Mouse (Mus musculus) mature B cell (primary cell): Measurements from ENCODE around the gene Cyb561d2.
"Not testable (repeated sequence)": the region's sequence is repeated elsewhere in the genome, so short reads cannot be mapped to it uniquely, and the experiment has no call there.

ENCODE experiments used
- in situ Hi-C: fragments of 300-500 bp; cut with MboI; formaldehyde crosslinking; loops from 2 replicates; pipeline ENCODE4 v1.14.3; 2019

Cyb561d2 gene

GRCm38 (mm10) chr9:107541474-107542351 is at the start of gene Cyb561d2, which contains the start of gene Nprl2:
TSS of gene Cyb561d2 (minus strand) at chr9:107542193.
TSS of gene Nprl2 (plus strand) at chr9:107542226.
- in situ Hi-C loops: no loop called here

DNA sequence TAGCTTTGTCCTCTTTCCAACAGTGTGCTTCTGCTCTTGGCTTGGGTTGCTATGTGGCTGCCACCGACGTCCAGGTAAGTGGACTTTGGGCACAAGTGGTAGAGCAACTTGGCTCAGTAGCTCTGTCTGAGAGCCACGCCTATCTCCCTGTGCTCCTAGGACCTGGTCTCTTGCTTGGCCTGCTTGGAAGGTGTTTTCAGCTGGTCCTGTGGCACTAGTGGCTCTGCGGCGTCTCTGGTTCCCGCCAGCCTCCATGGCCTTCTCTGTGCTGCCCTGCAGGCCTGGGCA is 48.7 kb upstream of the Cyb561d2 start:
- in situ Hi-C loops: no loop called here

GRCm38 (mm10) chr9:107590058-107590772 is 48.2 kb upstream of the Cyb561d2 start:
- in situ Hi-C loops: no loop called here

DNA sequence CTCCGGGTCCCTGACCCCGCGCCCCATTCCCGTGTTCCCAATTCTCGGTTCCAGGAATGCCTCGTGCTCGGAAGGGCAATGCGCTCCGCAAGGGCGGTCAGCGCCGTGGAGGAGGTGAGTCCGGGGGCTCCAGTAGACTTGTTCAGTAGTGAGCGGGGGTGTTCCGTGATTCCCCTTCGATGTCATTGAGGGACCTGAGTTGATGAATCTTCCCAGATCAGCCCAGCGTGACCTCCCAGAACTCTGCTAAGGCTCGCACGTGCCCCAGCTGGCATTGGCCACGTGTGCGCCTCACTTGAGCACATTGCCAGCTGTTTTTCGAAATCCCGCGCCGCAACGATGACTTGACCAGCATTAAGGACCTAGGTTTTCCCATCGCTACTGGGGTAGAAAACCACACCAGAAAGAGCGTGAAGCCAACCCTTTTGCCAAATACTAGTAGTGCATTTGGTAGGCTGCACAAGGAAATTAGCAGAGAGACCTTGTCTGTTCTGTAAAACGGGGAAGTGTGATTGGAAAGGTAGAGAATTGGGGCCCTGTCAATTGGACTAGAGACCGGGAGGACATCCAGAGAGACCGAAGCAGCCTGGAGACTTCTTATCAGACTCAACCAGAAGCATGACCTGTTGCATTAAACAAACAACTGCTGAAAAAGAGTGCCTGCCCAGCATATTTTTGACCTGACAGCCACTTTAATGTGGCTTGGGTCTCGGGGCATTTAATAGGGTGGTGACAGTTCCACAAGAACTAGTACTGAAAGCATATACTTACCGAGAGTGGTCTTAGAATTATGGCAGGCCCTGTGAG is 46.0 kb upstream of the Cyb561d2 start:
- in situ Hi-C loops: no loop called here

GRCm38 (mm10) chr9:107586974-107587832 is 45.2 kb upstream of the Cyb561d2 start, which contains the start of gene Ifrd2:
TSS of gene Ifrd2 (plus strand) at chr9:107587642.
- in situ Hi-C loops: no loop called here

DNA sequence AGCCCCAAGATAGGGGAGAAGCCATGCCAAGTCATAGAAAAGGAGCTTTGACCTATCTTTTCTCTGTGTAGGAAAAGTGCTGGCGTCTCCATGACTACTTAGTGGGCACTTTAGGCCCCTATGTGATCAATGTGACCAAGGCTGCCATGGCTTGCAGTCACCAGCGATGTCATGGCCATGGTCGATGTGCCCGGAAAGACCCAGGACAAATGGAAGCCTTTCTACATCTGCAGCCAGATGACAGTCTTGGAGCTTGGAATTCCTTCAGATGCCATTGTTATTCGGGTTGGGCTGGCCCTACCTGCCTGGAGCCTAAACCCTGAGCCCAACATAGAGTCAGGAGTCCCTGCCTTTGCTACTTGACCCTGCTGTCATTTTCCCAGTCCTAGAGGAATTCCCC is 44.5 kb upstream of the Cyb561d2 start:
- in situ Hi-C loops: no loop called here

- in situ Hi-C loops: no loop called here
Observed at GRCm38 (mm10) chr9:107583174-107583573, 41.2 kb upstream of the Cyb561d2 start.

- in situ Hi-C loops: no loop called here
Observed at GRCm38 (mm10) chr9:107582509-107583062, 40.6 kb upstream of the Cyb561d2 start.

GRCm38 (mm10) chr9:107581584-107581983 is 39.6 kb upstream of the Cyb561d2 start:
- in situ Hi-C loops: no loop called here

- in situ Hi-C loops: no loop called here
Observed at GRCm38 (mm10) chr9:107580501-107581317, 38.7 kb upstream of the Cyb561d2 start, which contains the start of gene Hyal3. TSS of gene Hyal3 (plus strand) at chr9:107580818.

GRCm38 (mm10) chr9:107579023-107579900 is 37.3 kb upstream of the Cyb561d2 start:
- in situ Hi-C loops: no loop called here

DNA sequence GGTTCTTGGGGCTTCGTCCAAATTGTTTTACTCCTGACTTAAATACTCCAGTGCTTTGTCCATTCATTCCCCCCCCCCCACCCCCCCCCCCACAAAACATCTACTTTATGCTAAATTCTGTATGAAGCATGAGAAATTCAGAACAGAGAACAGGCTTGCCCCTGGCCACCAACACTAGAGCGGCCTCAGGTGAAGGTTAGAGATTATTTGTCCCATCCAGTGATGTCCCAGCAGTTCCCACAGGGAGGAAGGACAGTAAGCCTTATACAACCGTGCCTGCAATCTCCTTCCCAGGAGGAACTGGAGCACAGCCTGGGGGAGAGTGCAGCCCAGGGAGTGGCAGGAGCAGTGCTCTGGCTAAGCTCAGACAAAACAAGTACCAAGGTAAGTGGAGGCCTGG is 36.6 kb upstream of the Cyb561d2 start, which contains the start of gene Naa80:
Gene Naa80 (plus strand): TSS at position 301 of the 400 bp plus-strand sequence.
- in situ Hi-C loops: no loop called here

DNA sequence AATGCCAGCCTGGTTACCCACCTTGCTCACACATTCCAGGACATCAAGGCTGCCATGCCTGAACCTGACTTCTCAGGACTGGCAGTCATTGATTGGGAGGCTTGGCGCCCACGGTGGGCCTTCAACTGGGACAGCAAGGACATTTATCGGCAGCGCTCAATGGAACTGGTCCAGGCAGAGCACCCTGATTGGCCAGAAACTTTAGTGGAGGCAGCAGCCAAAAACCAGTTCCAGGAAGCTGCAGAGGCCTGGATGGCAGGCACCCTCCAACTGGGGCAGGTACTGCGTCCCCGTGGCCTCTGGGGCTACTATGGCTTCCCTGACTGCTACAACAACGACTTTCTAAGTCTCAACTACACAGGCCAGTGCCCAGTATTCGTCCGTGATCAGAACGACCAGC is 35.9 kb upstream of the Cyb561d2 start:
- in situ Hi-C loops: no loop called here

GRCm38 (mm10) chr9:107576357-107577107 is 34.5 kb upstream of the Cyb561d2 start, which contains the start of gene Hyal1:
TSS of gene Hyal1 (plus strand) at chr9:107576927.
- in situ Hi-C loops: no loop called here

DNA sequence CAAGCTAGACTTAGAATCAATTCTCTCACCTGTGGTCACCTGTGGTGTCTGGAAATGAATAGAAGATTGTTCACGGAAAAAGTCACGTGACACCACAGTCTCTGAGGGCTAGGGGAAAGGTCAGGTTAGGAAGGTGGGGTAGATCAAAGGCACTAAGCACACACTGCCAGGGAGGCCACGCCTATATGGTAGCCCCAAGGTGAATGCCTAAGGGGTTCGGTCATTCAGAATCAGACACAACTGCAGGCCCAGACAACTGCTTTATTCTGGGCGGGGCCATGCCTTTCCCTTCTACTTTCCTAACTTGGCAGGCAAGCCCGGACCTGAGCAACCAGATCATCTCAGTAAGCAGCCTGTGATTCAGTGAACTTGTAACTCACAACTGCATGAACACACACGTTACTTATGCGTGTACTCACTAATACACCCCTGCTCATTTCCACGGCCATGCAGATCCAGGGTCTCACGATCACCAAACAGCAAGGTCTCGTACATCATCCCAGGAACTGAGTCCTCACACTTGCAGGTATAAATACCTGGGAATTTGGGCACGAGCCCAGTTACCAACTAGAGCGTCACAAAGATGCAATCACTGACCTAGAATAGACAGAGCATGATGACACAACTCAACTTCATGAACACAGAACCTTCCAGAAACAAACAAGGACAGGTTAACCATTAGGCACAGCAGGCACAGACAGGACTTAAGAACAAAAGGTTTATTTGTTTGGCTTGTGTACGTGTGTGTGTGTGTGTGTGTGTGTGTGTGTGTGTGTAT is 33.8 kb upstream of the Cyb561d2 start:
- in situ Hi-C loops: no loop called here

DNA sequence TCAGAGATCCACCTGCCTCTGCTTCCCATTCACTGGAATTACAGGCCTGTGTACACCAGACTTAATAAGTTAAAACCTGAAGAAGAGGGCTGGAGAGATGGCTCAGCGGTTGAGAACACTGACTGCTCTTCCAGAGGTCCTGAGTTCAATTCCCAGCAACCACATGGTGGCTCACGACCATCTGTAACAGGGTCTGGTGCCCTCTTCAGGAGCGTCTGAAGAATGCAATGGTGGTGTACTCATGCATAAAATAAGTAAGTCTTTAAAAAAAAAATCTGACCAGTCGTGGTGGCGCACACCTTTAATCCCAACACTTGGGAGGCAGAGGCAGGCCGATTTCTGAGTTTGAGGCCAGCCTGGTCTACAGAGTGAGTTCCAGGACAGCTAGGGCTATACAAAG is 31.8 kb upstream of the Cyb561d2 start:
- in situ Hi-C loops: not testable (repeated sequence)

- in situ Hi-C loops: no loop called here
Observed at GRCm38 (mm10) chr9:107572327-107572662, 30.3 kb upstream of the Cyb561d2 start.
